In genomic region chr16:23108943-23109342, GRCm38 (mm10) we compare ENCODE assay signal across 8 mouse cellular contexts. TPM values are rescaled to one million over a fixed set of nuclear protein-coding genes. Genes with fewer than 3 reads are reported as not detected.
A peak's percentile ranks its signal among the peaks of the same experiment; 100 is the strongest.
DNase-seq lines count a peak whose midpoint lies in the region; ATAC-seq and TF ChIP-seq lines count a peak whose summit lies in the region.

No protein-coding gene starts in this region.

- DNase-seq in cerebellum, adult 2 months = no peak
- DNase-seq in cerebellum, postnatal 4 days (ENCODE audit: low spot score in 2 of 2) = no peak
- peak; percentile 34 for DNase-seq in 3T3-L1 (ENCODE audit: low read depth, low spot score)
- DNase-seq in liver, embryonic 11.5 days (ENCODE audit: low spot score) = no peak
- DNase-seq in embryo, embryonic 10.5 days (ENCODE audit: low spot score) = no peak
- no peak for DNase-seq in gastrocnemius, postnatal 14 days

- H3K4me1 ChIP-seq in cerebellum, adult 2 months (ENCODE audit: control insufficient read depth, insufficient read depth, low read length) = no peaks in the 10 kb centered on the region; the same call in 1 of the 2 replicates
- peaks cover 33% of the 10 kb centered on the region for H3K4me1 ChIP-seq in forebrain, embryonic 12.5 days
- H3K4me1 ChIP-seq in liver, embryonic 11.5 days (replicated peaks; ENCODE audit: control insufficient read depth, insufficient read depth, low read length) = no peaks in the 10 kb centered on the region; the same call in 1 of the 2 replicates

- H3K9me3 ChIP-seq in forebrain, embryonic 12.5 days = no peaks in the 10 kb centered on the region
- no peaks in the 10 kb centered on the region for H3K9me3 ChIP-seq in liver, embryonic 11.5 days (ENCODE audit: control insufficient read depth, low read length)

- no peak for ATAC-seq in forebrain, embryonic 12.5 days (ENCODE audit: low FRiP score)
- no peak for ATAC-seq in liver, embryonic 11.5 days (replicated peaks; ENCODE audit: low FRiP score)
- ATAC-seq in granulocyte monocyte progenitor cell, adult 5-6 weeks (replicated peaks; ENCODE audit: poor library complexity, severe bottlenecking) = no peak

- intact Hi-C loops in gastrocnemius, postnatal 14 days (cut with DNase I; ENCODE audit: low total_unique reads) = no loop called here

- H3K4me3 ChIP-seq in cerebellum, adult 2 months (replicated peaks; ENCODE audit: insufficient read depth, low read depth, low read length) = peak overlapping the region; percentile 93
- peak overlapping the region; percentile 85 for H3K4me3 ChIP-seq in forebrain, embryonic 12.5 days (replicated peaks)
- peak overlapping the region; percentile 98 for H3K4me3 ChIP-seq in liver, embryonic 11.5 days (ENCODE audit: low read depth, low read length)

- peak overlapping the region; percentile 90 for H3K4me2 ChIP-seq in forebrain, embryonic 12.5 days
- H3K4me2 ChIP-seq in liver, embryonic 11.5 days = peak overlapping the region; percentile 68

- peaks cover 48% of the 10 kb centered on the region for H3K36me3 ChIP-seq in forebrain, embryonic 12.5 days (replicated peaks)
- H3K36me3 ChIP-seq in liver, embryonic 11.5 days (ENCODE audit: control insufficient read depth, insufficient read depth, low read length) = peaks cover 20% of the 10 kb centered on the region

- TF ChIP-seq CTCF in cerebellum, adult 2 months (IDR thresholded peaks at IDR 0.05; ENCODE audit: borderline replicate concordance, insufficient read depth, low read depth, low read length) = no peak

- no peaks in the 10 kb centered on the region for H3K27me3 ChIP-seq in cerebellum, adult 2 months (ENCODE audit: control insufficient read depth, insufficient read depth, low read length)
- no peaks in the 10 kb centered on the region for H3K27me3 ChIP-seq in forebrain, embryonic 12.5 days
- H3K27me3 ChIP-seq in liver, embryonic 11.5 days (replicated peaks; ENCODE audit: control insufficient read depth, insufficient read depth, low read length) = no peaks in the 10 kb centered on the region

- no peak for TF ChIP-seq POLR2A in cerebellum, adult 2 months (IDR thresholded peaks at IDR 0.05; ENCODE audit: borderline replicate concordance, insufficient read depth, low read length)

- 2% methylated on average over 5 of the region's 5 CpGs for WGBS in cerebellum, adult 2 months
- 5% methylated on average over 5 of the region's 5 CpGs for WGBS in forebrain, embryonic 12.5 days
- WGBS in liver, embryonic 11.5 days = 3% methylated on average over 5 of the region's 5 CpGs

- H3K9ac ChIP-seq in forebrain, embryonic 12.5 days = peak overlapping the region; percentile 98
- peak overlapping the region; percentile 100 for H3K9ac ChIP-seq in liver, embryonic 11.5 days (ENCODE audit: low read depth, low read length)

- H3K27ac ChIP-seq in cerebellum, adult 2 months (ENCODE audit: insufficient read depth, low read length) = no peak overlapping the region
- no peak overlapping the region for H3K27ac ChIP-seq in forebrain, embryonic 12.5 days
- peak overlapping the region; percentile 99 for H3K27ac ChIP-seq in liver, embryonic 11.5 days (ENCODE audit: low read depth, low read length)

RNA-seq across cellular contexts. Expression of gene Eif4a2, which starts 1.7 kb away (rescaled TPM):
- 737 and 742 TPM in 2 replicates for polyA plus RNA-seq in cerebellum, adult 2 months (2012; rRNA removed)
- 221 and 223 TPM in 2 replicates for polyA plus RNA-seq in forebrain, embryonic 12.5 days (2016; fragmentation: Nextera tagmentation; extraction: Ambion mirVana)
- 189 and 200 TPM in 2 replicates for polyA plus RNA-seq in liver, embryonic 11.5 days (2014; fragmentation: Nextera tagmentation; extraction: Ambion mirVana)
- total RNA-seq in granulocyte monocyte progenitor cell, adult 5-6 weeks (2014; fragmentation: Nextera tagmentation) = 322 and 433 TPM in 2 replicates
- total RNA-seq in granulocyte monocyte progenitor cell, adult 5-6 weeks (2017) = 678 and 830 TPM in 2 replicates
- total RNA-seq in gastrocnemius, postnatal 14 days (2021) = 100 to 1,000 TPM; 294 to 336 TPM

RNA-seq across cellular contexts. Expression of gene Rfc4, which starts 18.6 kb away (rescaled TPM):
- polyA plus RNA-seq in cerebellum, adult 2 months (2012; rRNA removed) = 2.1 and 2.5 TPM in 2 replicates
- 181 and 190 TPM in 2 replicates for polyA plus RNA-seq in forebrain, embryonic 12.5 days (2016; fragmentation: Nextera tagmentation; extraction: Ambion mirVana)
- 204 and 227 TPM in 2 replicates for polyA plus RNA-seq in liver, embryonic 11.5 days (2014; fragmentation: Nextera tagmentation; extraction: Ambion mirVana)
- total RNA-seq in granulocyte monocyte progenitor cell, adult 5-6 weeks (2014; fragmentation: Nextera tagmentation) = 100.0 and 117 TPM in 2 replicates
- total RNA-seq in granulocyte monocyte progenitor cell, adult 5-6 weeks (2017) = 78.2 and 92.9 TPM in 2 replicates
- total RNA-seq in gastrocnemius, postnatal 14 days (2021) = 1 to 10 TPM; 6.1 to 6.5 TPM

RNA-seq across cellular contexts. Expression of gene Adipoq, which starts 37.4 kb away (rescaled TPM):
- polyA plus RNA-seq in cerebellum, adult 2 months (2012; rRNA removed) = 0.33 TPM in 1 of 2 replicates, not detected in the other
- not detected in 2 replicates for polyA plus RNA-seq in forebrain, embryonic 12.5 days (2016; fragmentation: Nextera tagmentation; extraction: Ambion mirVana)
- polyA plus RNA-seq in liver, embryonic 11.5 days (2014; fragmentation: Nextera tagmentation; extraction: Ambion mirVana) = not detected in 2 replicates
- total RNA-seq in granulocyte monocyte progenitor cell, adult 5-6 weeks (2014; fragmentation: Nextera tagmentation) = not detected in 2 replicates
- 0.15 TPM in 1 of 2 replicates, not detected in the other for total RNA-seq in granulocyte monocyte progenitor cell, adult 5-6 weeks (2017)
- 1 to 10 TPM in 1 of 2 experiments, under 1 TPM in 1; 0.93 to 3.9 TPM for total RNA-seq in gastrocnemius, postnatal 14 days (2021)

RNA-seq across cellular contexts. Expression of gene Kng1, which starts 51.3 kb away (rescaled TPM):
- not detected in 2 replicates for polyA plus RNA-seq in cerebellum, adult 2 months (2012; rRNA removed)
- polyA plus RNA-seq in forebrain, embryonic 12.5 days (2016; fragmentation: Nextera tagmentation; extraction: Ambion mirVana) = not detected in 2 replicates
- polyA plus RNA-seq in liver, embryonic 11.5 days (2014; fragmentation: Nextera tagmentation; extraction: Ambion mirVana) = 87.0 and 97.8 TPM in 2 replicates
- total RNA-seq in granulocyte monocyte progenitor cell, adult 5-6 weeks (2014; fragmentation: Nextera tagmentation) = not detected in 2 replicates
- not detected in 2 replicates for total RNA-seq in granulocyte monocyte progenitor cell, adult 5-6 weeks (2017)
- not detected for total RNA-seq in gastrocnemius, postnatal 14 days (2021)

Comparison
In these comparisons a context has a peak if more than half of its experiments do, and no peak if none do; other contexts are left out.
1. RNA of gene Rfc4, which starts 18.6 kb away (polyA plus RNA-seq): 204 to 227 TPM in liver, embryonic 11.5 days and 181 to 190 TPM in forebrain, embryonic 12.5 days; 2.1 to 2.5 TPM in cerebellum, adult 2 months; every median in the first group is over 10 times any median in the second.
2. Peak in every context shown above with its lines, with median percentiles within 50 percentile points of each other: H3K4me3 ChIP-seq.